Mouse (Mus musculus) testis, adult 2 months (tissue): Measurements from ENCODE around the gene Ndufa10.

Source experiments
- CTCF ChIP-seq: fragments of 200-500 bp; IDR thresholded peaks from 2 replicates; pipeline ENCODE4 v1.5.1; 2012; ENCODE audit warnings: low read depth, mild to moderate bottlenecking, inconsistent platforms, low read length, moderate library complexity; ENCODE audit not compliant: control insufficient read depth, insufficient read depth, insufficient replicate concordance
- POLR2A ChIP-seq: fragments of 200-500 bp; IDR thresholded peaks from 2 replicates; pipeline ENCODE4 v1.6.1; 2012; ENCODE audit warnings: low read depth, mild to moderate bottlenecking, inconsistent platforms, low read length, moderate library complexity; ENCODE audit not compliant: control insufficient read depth

GRCm38 (mm10) chr1:92468891-92469290 is 4.8 kb downstream of the Ndufa10 start:
- TF ChIP-seq POLR2A (no peak), CTCF (no peak)
